Mouse (Mus musculus) lung, embryonic 15.5 days (tissue): Measurements from ENCODE around the gene Larp1b. TPM values are rescaled to one million over a fixed set of nuclear protein-coding genes. Genes with fewer than 3 reads are reported as not detected.

ENCODE experiments used
- polyA plus RNA-seq: library from polyadenylated mRNA; unstranded; fragments of >200 nt; fragmentation: Nextera tagmentation; extraction: Ambion mirVana; gene quantifications from 2 replicates; pipeline ENCODE4 v1.2.1, GENCODE M21; 2015

Gene Larp1b
- polyA plus RNA-seq, 1 experiment from 2014 or later = 3.4 TPM

Other genes with a start within 250 kb of the Larp1b start
- 0.11 and 0.26 TPM in 2 replicates for gene Slc25a31, start 241.0 kb upstream of the Larp1b start, polyA plus RNA-seq
- 16.9 and 20.4 TPM in 2 replicates for gene Hspa4l, start 205.3 kb upstream of the Larp1b start, polyA plus RNA-seq
- gene Plk4, start 149.8 kb upstream of the Larp1b start, polyA plus RNA-seq = 71.9 and 72.9 TPM in 2 replicates
- 7.7 and 7.8 TPM in 2 replicates for gene Mfsd8, start 102.9 kb upstream of the Larp1b start, polyA plus RNA-seq
- 6.5 and 6.8 TPM in 2 replicates for gene Abhd18, start 102.9 kb upstream of the Larp1b start, polyA plus RNA-seq
- 0.10 and 0.28 TPM in 2 replicates for gene 1700034I23Rik, start 47.3 kb upstream of the Larp1b start, polyA plus RNA-seq
- 31.1 and 33.9 TPM in 2 replicates for gene Pgrmc2, start 133.2 kb downstream of the Larp1b start, polyA plus RNA-seq